Mouse (Mus musculus) kidney, adult 9 months (tissue): ENCODE data around the gene Olfr923.
"Not testable (repeated sequence)": the region's sequence is repeated elsewhere in the genome, so short reads cannot be mapped to it uniquely, and the experiment has no call there.

Experiments used
- DNase-seq: peaks from one replicate; pipeline ENCODE4 v3.0.0; 2022

Gene Olfr923

GRCm38 (mm10) chr9:38826245-38826644, at the start of gene Olfr923:
TSS of gene Olfr923 (plus strand) at chr9:38826545.
- no peak for DNase-seq

- DNase-seq: no peak
Measured at GRCm38 (mm10) chr9:38792689-38793088, 33.7 kb upstream of the Olfr923 start.

GRCm38 (mm10) chr9:38805696-38806095, 20.6 kb upstream of the Olfr923 start:
- DNase-seq: no peak

- no peak for DNase-seq
Measured at GRCm38 (mm10) chr9:38814314-38814713, 12.0 kb upstream of the Olfr923 start, which contains the start of gene Olfr922. TSS of gene Olfr922 (plus strand) at chr9:38814614.

GRCm38 (mm10) chr9:38815458-38815986, 10.8 kb upstream of the Olfr923 start:
- DNase-seq: no peak

GRCm38 (mm10) chr9:38833027-38833426, 6.7 kb downstream of the Olfr923 start:
- DNase-seq: no peak

GRCm38 (mm10) chr9:38844149-38844548, 17.8 kb downstream of the Olfr923 start, which contains the start of gene Olfr924:
TSS of gene Olfr924 (plus strand) at chr9:38844449.
- DNase-seq: no peak

- no peak for DNase-seq
Measured at GRCm38 (mm10) chr9:38854760-38855159, 28.4 kb downstream of the Olfr923 start, which contains the start of gene Olfr26. TSS of gene Olfr26 (plus strand) at chr9:38855060.

GRCm38 (mm10) chr9:38874880-38875279, 48.5 kb downstream of the Olfr923 start:
- not testable (repeated sequence) for DNase-seq

GRCm38 (mm10) chr9:38876826-38877225, 50.5 kb downstream of the Olfr923 start, which contains the start of gene Olfr926:
TSS of gene Olfr926 (plus strand) at chr9:38877126.
- no peak for DNase-seq
